Mouse (Mus musculus) kidney, adult 11 months (tissue): Measurements from ENCODE around the gene Uhrf1.

Source experiments
- DNase-seq: peaks from one replicate; pipeline ENCODE4 v3.0.0; 2022

The Uhrf1 gene

GRCm38 (mm10) chr17:56302363-56302996, 641 bp upstream of the Uhrf1 start:
- no peak for DNase-seq

GRCm38 (mm10) chr17:56303847-56304586, 896 bp downstream of the Uhrf1 start:
- peak; percentile 93 for DNase-seq

- no peak for DNase-seq
These were observed 1.6 kb downstream of the Uhrf1 start for GRCm38 (mm10) chr17:56304718-56305117.

GRCm38 (mm10) chr17:56305156-56305555, 2.0 kb downstream of the Uhrf1 start:
- DNase-seq = no peak

- no peak for DNase-seq
These were observed 2.7 kb downstream of the Uhrf1 start for GRCm38 (mm10) chr17:56305826-56306225.

- peak; percentile 80 for DNase-seq
These were observed 5.0 kb downstream of the Uhrf1 start for GRCm38 (mm10) chr17:56308088-56308487.

GRCm38 (mm10) chr17:56309191-56309945, 6.2 kb downstream of the Uhrf1 start:
- DNase-seq = no peak

GRCm38 (mm10) chr17:56324419-56324818, 21.3 kb downstream of the Uhrf1 start:
- no peak for DNase-seq

- DNase-seq = peak; percentile 100
These were observed 22.5 kb downstream of the Uhrf1 start, which contains the start of gene Kdm4b for GRCm38 (mm10) chr17:56325450-56326152. Gene Kdm4b (plus strand): TSS chr17:56326062.

GRCm38 (mm10) chr17:56326153-56327147, 23.3 kb downstream of the Uhrf1 start:
- DNase-seq = no peak

- no peak for DNase-seq
These were observed 26.1 kb downstream of the Uhrf1 start for GRCm38 (mm10) chr17:56329267-56329666.

- DNase-seq = no peak
These were observed 27.2 kb downstream of the Uhrf1 start for GRCm38 (mm10) chr17:56330345-56330744.

- no peak for DNase-seq
These were observed 28.1 kb downstream of the Uhrf1 start for GRCm38 (mm10) chr17:56331256-56331655.

GRCm38 (mm10) chr17:56332987-56333386, 29.9 kb downstream of the Uhrf1 start:
- no peak for DNase-seq

GRCm38 (mm10) chr17:56337190-56337589, 34.1 kb downstream of the Uhrf1 start:
- peak; percentile 73 for DNase-seq

GRCm38 (mm10) chr17:56337791-56338190, 34.7 kb downstream of the Uhrf1 start:
- no peak for DNase-seq

GRCm38 (mm10) chr17:56338909-56339308, 35.8 kb downstream of the Uhrf1 start:
- DNase-seq = no peak

GRCm38 (mm10) chr17:56340717-56341116, 37.6 kb downstream of the Uhrf1 start:
- no peak for DNase-seq

- DNase-seq = no peak
These were observed 40.3 kb downstream of the Uhrf1 start for GRCm38 (mm10) chr17:56343466-56343865.

- no peak for DNase-seq
These were observed 42.2 kb downstream of the Uhrf1 start for GRCm38 (mm10) chr17:56345364-56345763.

GRCm38 (mm10) chr17:56348128-56348527, 45.0 kb downstream of the Uhrf1 start:
- DNase-seq = no peak

- no peak for DNase-seq
These were observed 45.5 kb downstream of the Uhrf1 start for GRCm38 (mm10) chr17:56348586-56348985.
